Mouse (Mus musculus): ENCODE results near the gene Nt5dc1. TPM values are rescaled to one million over a fixed set of nuclear protein-coding genes. Genes with fewer than 3 reads are reported as not detected.

Gene Nt5dc1
- 35.1 TPM for polyA plus RNA-seq (2015; fragmentation: Illumina TruSeq; extraction: RNeasy Lipid Tissue Mini Kit (QIAGEN cat#74804); ENCODE audit: insufficient read depth, low replicate concordance)

GRCm38 (mm10) chr10:34418204-34418756 is at the start of gene Nt5dc1:
Nt5dc1 (minus strand) TSS chr10:34418552.

DNA sequence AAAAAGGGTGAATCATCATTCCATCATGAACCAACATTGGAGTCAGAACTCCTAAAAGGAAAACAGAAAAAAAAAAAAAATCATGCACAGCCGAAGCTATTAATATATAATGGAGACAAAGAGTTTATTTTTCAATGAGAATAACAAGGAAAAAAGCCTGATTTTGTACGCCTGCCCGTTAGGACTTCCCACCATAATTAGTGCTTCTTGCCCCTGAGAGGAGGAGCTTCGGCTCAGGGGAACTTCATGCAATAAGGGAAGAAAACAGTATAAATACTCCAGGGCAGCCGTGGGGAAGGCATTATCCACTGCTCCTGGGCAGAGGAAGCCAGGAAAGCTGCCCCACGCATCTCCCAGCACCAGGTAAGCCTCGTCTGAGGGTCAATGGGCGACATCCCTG is 28.7 kb downstream of the Nt5dc1 start, which contains the start of gene Col10a1:
Col10a1 (plus strand) TSS at position 301 of the 400 bp plus-strand sequence.

DNA sequence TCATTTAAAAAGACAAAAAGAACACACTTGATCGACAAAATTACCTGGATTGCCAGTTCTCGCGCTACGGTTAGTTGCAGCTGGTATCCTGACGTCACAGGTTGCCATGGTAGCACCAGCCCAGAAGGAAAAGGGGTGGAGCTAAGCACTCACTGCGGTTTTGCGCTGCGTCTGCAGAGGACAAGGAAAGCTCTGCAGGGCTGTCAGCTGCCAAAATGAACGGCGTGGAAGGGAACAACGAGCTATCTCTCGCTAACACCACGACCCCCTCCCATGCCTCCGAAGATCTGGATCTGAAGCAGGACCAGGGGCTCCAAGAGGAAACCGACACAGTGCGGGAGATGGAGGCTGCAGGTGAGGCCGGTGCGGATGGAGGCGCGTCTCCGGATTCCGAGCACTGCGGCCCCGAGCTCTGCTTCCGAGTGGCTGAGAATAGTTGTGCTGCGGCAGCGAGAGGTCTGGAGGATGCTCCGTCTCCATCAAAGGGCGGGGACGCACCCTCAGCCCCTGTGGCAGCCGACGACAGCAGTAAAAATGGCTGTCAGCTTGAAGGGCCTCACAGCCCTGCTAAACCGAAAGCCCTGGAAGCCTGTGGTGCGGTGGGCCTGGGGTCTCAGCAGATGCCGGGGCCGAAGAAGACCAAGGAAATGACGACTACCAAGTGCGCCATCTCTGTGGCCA is 120.9 kb downstream of the Nt5dc1 start, which contains the start of gene Tspyl4:
Tspyl4 (plus strand) TSS at position 144 of the 681 bp plus-strand sequence.

GRCm38 (mm10) chr10:34281962-34282388 is 136.4 kb downstream of the Nt5dc1 start, which contains the start of gene Tspyl1:
Tspyl1 (plus strand) TSS chr10:34282190.

Other genes with a start within 250 kb of the Nt5dc1 start
- 32.5 TPM for gene Dse, start 210.8 kb downstream of the Nt5dc1 start, polyA plus RNA-seq (2015; fragmentation: Illumina TruSeq; extraction: RNeasy Lipid Tissue Mini Kit (QIAGEN cat#74804); ENCODE audit: insufficient read depth, low replicate concordance)
- gene Tspyl1, start 136.4 kb downstream of the Nt5dc1 start, polyA plus RNA-seq (2015; fragmentation: Illumina TruSeq; extraction: RNeasy Lipid Tissue Mini Kit (QIAGEN cat#74804); ENCODE audit: insufficient read depth, low replicate concordance) = 61.2 TPM
- 20.3 TPM for gene Tspyl4, start 121.1 kb downstream of the Nt5dc1 start, polyA plus RNA-seq (2015; fragmentation: Illumina TruSeq; extraction: RNeasy Lipid Tissue Mini Kit (QIAGEN cat#74804); ENCODE audit: insufficient read depth, low replicate concordance)
- not detected for gene Col10a1, start 28.6 kb downstream of the Nt5dc1 start, polyA plus RNA-seq (2015; fragmentation: Illumina TruSeq; extraction: RNeasy Lipid Tissue Mini Kit (QIAGEN cat#74804); ENCODE audit: insufficient read depth, low replicate concordance)
- gene Frk, start 64.8 kb upstream of the Nt5dc1 start, polyA plus RNA-seq (2015; fragmentation: Illumina TruSeq; extraction: RNeasy Lipid Tissue Mini Kit (QIAGEN cat#74804); ENCODE audit: insufficient read depth, low replicate concordance) = 1.4 TPM

Measured in spleen, adult 10 weeks (tissue).